Mouse (Mus musculus) right cerebral cortex, postnatal 4 days (tissue): ENCODE data around the gene Mcat.

ENCODE experiments used
- DNase-seq: peaks from one replicate; pipeline ENCODE4 v3.0.0-alpha.2; 2022

Gene Mcat

GRCm38 (mm10) chr15:83563327-83563856 lies at the start of gene Mcat, which contains the start of gene Tspo:
Gene Mcat (minus strand): TSS chr15:83563787.
Gene Tspo (plus strand): TSS chr15:83563592.
- no peak for DNase-seq

DNA sequence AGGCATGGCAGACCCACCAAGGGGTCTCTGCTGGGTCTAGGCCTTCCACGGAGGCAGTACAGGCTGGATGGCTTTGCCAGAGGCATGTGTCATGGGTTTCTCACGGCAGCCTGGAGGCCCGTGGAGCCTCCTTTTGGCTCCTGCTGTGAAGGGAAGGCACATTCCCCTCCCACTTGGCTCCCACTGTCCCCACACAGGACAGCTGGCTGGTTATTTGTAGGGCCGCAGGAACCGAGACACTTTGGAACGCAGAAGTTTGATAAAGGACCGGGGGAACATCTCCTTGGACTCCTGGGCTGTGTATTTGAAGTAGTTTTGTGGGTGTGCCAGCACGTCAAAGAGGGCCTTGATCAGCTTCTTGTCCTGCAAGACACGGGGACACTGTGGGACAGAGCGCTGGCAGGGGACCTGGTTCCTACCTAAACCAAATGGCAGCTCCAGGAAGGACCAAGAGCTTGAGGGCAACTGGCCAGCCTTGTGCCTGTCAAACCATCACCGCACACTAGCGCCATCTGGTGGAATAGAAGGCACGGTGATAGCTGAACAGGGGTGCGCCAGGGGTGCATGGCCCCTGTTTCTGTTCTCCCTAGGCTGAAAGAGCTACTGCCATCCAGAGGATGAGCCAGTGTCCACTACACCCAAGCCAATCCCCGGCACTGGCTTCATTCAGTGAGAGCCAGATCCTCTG lies 43.7 kb upstream of the Mcat start:
- peak; percentile 65 for DNase-seq

DNA sequence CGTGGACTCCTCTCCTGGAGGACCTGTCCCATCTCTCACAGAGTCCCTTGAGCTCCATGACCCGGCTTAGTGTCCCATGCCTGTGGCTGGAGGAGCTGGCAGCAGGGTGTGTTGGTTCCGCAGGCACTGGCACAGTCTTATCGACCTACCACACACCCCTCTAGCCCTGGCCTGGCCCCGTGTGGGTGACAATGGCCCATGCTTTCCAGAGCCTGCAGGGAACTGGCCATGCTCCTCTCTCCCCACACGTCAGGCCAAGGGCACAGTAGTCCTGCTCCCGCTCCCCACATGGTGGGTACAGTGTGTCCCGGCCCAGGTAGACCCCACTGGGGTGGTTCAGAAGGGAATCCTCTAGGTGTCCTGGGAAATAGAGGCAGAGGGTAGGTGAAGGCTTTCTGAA lies 43.1 kb upstream of the Mcat start:
- DNase-seq = no peak

- no peak for DNase-seq
These were observed 42.6 kb upstream of the Mcat start for GRCm38 (mm10) chr15:83606216-83606615.

GRCm38 (mm10) chr15:83603426-83603825 lies 39.8 kb upstream of the Mcat start:
- DNase-seq = no peak

- DNase-seq = no peak
These were observed 39.4 kb upstream of the Mcat start for GRCm38 (mm10) chr15:83603046-83603396.

- no peak for DNase-seq
These were observed 38.9 kb upstream of the Mcat start for GRCm38 (mm10) chr15:83602372-83603045.

GRCm38 (mm10) chr15:83601185-83601584 lies 37.6 kb upstream of the Mcat start:
- DNase-seq = no peak

DNA sequence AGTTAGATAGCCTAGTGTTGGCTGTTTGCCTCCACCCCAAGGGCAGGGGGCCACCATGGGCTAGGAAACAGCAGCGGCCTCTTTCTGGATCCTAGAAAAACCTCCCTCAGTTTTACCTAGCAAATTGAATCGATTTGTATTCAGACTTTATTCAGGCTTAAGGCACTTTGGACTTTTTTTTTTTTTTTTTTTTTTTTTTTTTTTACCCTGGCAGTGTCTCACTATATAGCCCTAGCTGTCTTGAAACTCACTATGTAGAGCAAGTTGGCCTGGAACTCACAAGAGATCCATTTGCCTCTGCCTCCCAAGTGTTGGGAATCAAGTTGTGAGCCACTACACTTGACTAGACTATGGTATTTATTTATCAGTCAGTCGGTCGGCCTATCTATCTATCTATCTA lies 33.2 kb upstream of the Mcat start:
- no peak for DNase-seq

- no peak for DNase-seq
These were observed 31.8 kb upstream of the Mcat start for GRCm38 (mm10) chr15:83595364-83595711.

DNA sequence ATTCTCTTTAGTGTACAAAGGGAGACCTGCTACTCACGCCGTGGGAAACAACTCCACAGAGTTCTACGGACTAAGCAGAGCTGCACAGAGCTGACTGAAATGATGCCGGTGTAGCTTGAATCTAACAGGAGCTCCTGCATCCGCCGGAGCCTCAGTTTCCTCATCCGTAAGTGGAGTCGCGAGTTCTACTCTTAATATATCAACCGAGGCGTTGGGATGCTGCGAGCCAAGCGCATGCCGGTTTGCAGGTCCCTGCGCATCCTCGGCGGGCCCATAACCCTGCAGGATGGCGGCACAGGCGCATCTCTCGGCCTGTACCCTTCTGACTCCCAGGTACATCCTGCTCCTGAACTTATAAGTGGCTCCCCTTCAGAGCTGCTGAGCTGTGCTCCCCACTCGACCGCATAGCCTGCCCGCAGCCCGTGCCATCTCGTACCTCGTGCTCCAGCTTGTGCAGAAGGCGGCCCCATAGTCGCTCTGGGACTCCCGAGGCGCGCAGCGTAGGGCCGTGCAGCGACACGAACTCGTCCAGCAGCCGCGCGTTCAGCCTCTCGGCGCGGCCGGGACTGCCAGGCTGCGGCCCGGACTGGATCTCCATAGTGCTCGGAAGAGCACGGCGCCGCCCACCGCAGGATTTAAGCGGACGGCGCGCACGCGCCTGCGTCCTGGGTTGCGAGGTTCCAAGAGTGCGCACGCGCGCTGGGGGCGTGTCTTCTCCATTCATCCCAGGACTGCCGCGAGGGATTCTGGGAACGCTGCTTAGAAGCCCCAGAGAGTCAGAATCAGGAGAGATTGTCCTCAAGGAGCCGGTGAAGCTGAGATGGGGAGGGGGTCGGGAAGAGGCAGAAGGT lies 31.2 kb upstream of the Mcat start, which contains the start of gene Ttll12:
Gene Ttll12 (minus strand): TSS at position 645 of the 851 bp plus-strand sequence.
- peak; percentile 97 for DNase-seq

GRCm38 (mm10) chr15:83593702-83594512 lies 30.3 kb upstream of the Mcat start:
- no peak for DNase-seq

GRCm38 (mm10) chr15:83593189-83593585 lies 29.6 kb upstream of the Mcat start:
- no peak for DNase-seq

- no peak for DNase-seq
These were observed 28.9 kb upstream of the Mcat start for GRCm38 (mm10) chr15:83592260-83593188.

DNA sequence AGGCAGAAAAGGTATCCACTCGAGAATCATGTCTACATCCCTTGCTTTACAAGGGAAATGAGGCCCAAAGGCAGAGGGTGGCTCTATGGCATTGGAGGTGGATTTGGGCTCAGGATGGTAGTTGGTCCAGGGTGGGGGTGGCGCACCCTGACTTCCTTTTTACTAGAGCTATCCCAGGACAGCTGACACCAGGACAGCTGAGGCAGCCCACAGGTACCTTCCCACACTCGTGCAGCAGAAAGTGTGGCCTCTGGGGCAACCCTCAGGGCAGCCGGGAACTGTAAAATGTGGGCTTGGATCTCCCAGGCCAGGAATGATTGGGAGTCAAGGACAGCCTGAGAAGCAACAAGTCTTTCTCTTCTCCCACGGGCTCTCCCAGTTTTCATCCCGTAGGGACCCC lies 28.2 kb upstream of the Mcat start:
- DNase-seq = no peak

DNA sequence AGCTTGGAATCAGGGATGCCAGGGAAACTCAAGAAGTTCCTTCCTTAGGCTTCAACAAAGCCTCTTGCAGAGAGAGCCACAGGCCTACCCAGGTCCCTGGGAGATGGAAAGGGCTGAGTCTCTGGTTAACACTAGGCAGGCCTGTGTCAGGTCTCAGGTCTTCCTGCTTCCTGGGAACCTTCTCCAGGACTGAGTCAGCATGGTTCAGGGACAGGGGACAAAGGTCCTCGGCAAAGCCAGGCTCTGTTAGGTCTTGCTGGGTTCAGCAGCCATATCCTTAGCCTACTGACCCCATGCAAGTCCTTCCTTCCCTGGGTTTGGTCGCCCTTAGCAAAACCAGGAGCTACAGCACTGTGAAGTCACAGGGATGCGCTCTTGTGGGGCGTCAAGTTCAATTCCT lies 27.3 kb upstream of the Mcat start:
- no peak for DNase-seq

DNA sequence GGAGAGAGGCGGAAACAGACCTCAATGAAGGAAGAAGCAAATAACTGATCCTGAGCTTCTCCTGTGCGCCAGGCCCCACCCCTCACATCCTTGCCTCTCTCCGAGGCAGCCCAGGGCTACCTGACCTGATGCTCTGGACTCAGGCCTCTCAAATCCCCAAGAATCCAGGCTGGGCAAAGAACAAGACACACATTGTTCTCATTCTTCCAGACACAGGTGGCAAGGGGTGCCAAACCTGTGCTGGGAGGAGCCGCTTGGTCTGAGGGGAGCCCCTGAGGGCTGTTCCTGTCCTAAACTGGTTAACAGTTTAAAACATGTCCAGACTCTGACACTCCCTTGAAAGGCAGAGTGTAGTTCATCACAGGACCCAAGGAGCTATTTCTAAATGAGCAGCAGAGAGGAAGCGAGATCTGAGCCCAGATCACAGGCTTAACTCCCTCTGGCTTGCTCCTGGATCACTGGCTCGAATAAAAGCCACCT lies 21.2 kb upstream of the Mcat start:
- no peak for DNase-seq

DNA sequence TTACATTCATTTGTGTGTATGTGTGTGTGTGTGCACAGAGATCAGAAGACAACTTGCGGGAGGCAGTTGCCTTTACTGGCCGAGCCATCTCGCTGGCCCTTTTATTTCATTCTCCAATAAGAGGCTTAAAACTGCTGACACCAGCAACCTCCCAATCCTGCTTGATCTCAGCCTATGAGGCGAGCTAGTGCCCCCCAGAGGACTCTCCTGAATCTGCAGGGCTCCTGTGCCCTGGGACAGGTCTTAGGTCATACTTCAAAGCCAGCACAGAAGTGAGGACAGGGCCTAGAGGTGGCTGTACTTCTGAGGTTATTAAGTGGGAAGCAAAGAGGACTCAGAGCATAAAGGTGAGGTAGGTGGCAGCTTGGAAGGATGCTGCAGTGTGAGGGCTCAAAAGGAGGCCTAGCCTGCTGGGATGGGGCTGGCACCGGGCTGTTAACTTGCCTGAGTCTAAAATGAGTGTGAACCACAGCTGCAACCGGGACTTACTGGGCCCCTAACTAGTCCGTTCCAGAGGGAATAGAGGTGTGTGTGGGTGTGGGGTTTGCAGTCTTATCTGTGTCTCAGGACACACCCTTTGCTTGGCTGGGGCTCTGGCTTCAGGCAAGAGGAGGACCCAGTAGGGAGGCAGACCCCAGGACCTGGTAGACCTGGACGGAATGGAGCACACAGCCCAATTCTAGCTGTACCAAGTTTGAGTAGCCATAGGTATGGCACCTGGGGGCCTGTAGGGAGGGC lies 20.0 kb upstream of the Mcat start:
- no peak for DNase-seq

- DNase-seq = no peak
These were observed 19.3 kb upstream of the Mcat start for GRCm38 (mm10) chr15:83582931-83583330.

DNA sequence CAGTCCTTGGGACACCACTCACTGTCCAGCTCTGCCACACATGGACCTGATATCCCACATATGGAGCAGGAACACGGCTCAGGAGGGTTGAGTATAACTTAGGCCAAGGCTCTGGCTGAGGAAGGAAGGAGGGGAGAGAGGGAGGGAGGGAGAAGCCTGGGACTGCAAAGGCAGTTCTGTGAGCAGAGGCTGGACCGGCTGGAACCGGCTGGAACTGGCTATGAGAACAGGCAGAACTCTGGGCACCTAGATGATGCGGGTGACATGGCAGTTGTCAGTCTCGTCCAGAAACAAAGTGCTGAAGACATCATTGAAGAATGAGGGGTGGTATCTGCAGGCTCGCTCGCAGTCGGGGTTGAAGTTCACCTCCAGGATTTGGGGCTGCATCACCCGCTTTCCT lies 13.1 kb upstream of the Mcat start:
- DNase-seq = no peak

DNA sequence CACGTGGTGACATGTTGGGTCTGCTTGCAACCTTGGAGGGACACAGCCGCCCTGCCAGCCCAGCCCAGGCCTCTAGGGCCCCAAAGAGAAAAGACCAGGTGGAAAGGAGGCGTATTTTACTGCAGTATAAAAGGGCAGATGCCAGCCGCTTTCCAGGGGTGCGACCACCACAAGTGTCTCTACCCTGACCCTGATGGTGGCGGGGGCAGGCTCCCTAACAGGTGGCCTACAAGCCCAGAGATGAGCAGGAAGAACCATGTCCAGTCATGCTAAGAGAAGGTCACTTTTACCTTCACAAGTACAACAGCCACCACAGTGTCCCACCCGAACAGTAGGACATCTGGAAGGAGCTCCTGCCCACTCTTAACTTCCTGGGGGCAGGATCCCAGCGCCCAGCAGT lies 12.0 kb upstream of the Mcat start:
- DNase-seq = no peak
